Comparison of ENCODE assay signal across 22 mouse cellular contexts in the genomic region with DNA sequence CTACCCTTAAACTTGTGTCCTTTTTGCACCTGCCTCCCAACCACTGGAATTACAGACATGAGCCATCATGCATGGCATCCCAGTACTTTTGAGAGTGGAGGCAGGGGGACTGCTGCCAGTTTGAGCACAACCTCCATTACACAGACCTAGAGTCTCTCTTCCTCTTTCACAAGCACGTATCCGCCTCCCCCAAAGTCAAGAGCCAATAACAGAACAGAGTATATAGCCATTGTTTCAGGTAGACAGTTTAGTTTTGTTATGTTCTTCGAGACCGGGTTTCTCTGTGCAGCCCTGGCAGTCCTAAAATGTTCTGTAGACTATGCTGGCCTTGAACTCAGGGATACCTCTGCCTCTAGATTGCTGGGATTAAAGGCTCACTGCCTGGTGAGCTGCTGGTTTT. TPM values are rescaled to one million over a fixed set of nuclear protein-coding genes. Genes with fewer than 3 reads are reported as not detected.
DNase-seq lines count a peak whose midpoint lies in the region; ATAC-seq and TF ChIP-seq lines count a peak whose summit lies in the region.
"Had no signal": no experiment of that assay in that cellular context is flagged by ENCODE, and none has a peak within 500 bp of the region (broad histone marks: within the 10 kb centered on the region; RNA-seq: fewer than 3 reads in every experiment).

No protein-coding gene starts in this region.

- H3K4me1 ChIP-seq in heart, embryonic 12.5 days (replicated peaks) = peaks cover 23% of the 10 kb centered on the region
- peaks cover 4% of the 10 kb centered on the region for H3K4me1 ChIP-seq in ES-Bruce4 (ENCODE audit: control insufficient read depth, insufficient read depth, low read length)

- no peaks in the 10 kb centered on the region for H3K27me3 ChIP-seq in heart, embryonic 12.5 days (replicated peaks)
- H3K27me3 ChIP-seq in ES-Bruce4 (ENCODE audit: control insufficient read depth, insufficient read depth, low read length, poor library complexity, severe bottlenecking) = no peaks in the 10 kb centered on the region
- H3K27me3 ChIP-seq: hindbrain, embryonic 13.5 days had no signal

- TF ChIP-seq CTCF in ES-Bruce4 (IDR thresholded peaks at IDR 0.05; ENCODE audit: low read depth, low read length) = no peak

- no peak for ATAC-seq in heart, embryonic 12.5 days (ENCODE audit: insufficient number of reproducible peaks, low FRiP score)
- ATAC-seq: forebrain, embryonic 16.5 days; hindbrain, postnatal 0 days had no signal

- no peaks in the 10 kb centered on the region for H3K9me3 ChIP-seq in heart, embryonic 12.5 days (replicated peaks)
- no peaks in the 10 kb centered on the region for H3K9me3 ChIP-seq in ES-Bruce4 (replicated peaks; ENCODE audit: control insufficient read depth, insufficient read depth, low read length, poor library complexity, severe bottlenecking)
- H3K9me3 ChIP-seq: hindbrain, embryonic 13.5 days had no signal

- 87% methylated on average over 4 of the region's 4 CpGs for WGBS in heart, embryonic 12.5 days

- H3K27ac ChIP-seq in heart, embryonic 12.5 days (ENCODE audit: poor library complexity, severe bottlenecking) = no peak overlapping the region
- H3K27ac ChIP-seq in ES-Bruce4 (ENCODE audit: insufficient read depth, low read length) = peak overlapping the region; percentile 88
- H3K27ac ChIP-seq: heart, adult 2 months; hindbrain, embryonic 13.5 days; hindbrain, postnatal 0 days had no signal

- no peak overlapping the region for H3K4me2 ChIP-seq in heart, embryonic 12.5 days
- H3K4me2 ChIP-seq: hindbrain, embryonic 13.5 days had no signal

- peaks cover 21% of the 10 kb centered on the region for H3K36me3 ChIP-seq in heart, embryonic 12.5 days
- H3K36me3 ChIP-seq in ES-Bruce4 (ENCODE audit: control insufficient read depth, insufficient read depth, low read length, poor library complexity, severe bottlenecking) = no peaks in the 10 kb centered on the region
- H3K36me3 ChIP-seq: hindbrain, embryonic 13.5 days had no signal

- TF ChIP-seq EP300 in ES-Bruce4 (IDR thresholded peaks at IDR 0.05; ENCODE audit: insufficient read depth, low read depth, low read length) = no peak

- DNase-seq in heart, adult 11 months = peak; percentile 72
- DNase-seq in A20 (ENCODE audit: low read depth, low spot score) = peak; percentile 77
- peak; percentile 51 for DNase-seq in ZHBTc4 (ENCODE audit: low read depth, low spot score)
- DNase-seq in embryo, embryonic 11 days = no peak
- no peak for DNase-seq in frontal cortex, postnatal 10 days (ENCODE audit: low spot score in 2 of 2)
- DNase-seq in cerebellum, adult 9-10 months = no peak
- DNase-seq: adrenal gland, postnatal 14 days; cerebellum, adult 11-12 months; cerebellum, adult 9-11 months; cerebellum, postnatal 36 days; gastrocnemius, postnatal 14 days; heart, adult 2 months; heart, postnatal 10 days; heart, postnatal 4 days; kidney, adult 11 months; kidney, adult 9 months had no signal

- no peak overlapping the region for H3K9ac ChIP-seq in heart, embryonic 12.5 days
- no peak overlapping the region for H3K9ac ChIP-seq in ES-Bruce4 (ENCODE audit: low read depth, poor library complexity, severe bottlenecking)
- H3K9ac ChIP-seq: hindbrain, embryonic 13.5 days had no signal

- no peak overlapping the region for H3K4me3 ChIP-seq in heart, embryonic 12.5 days
- no peak overlapping the region for H3K4me3 ChIP-seq in ES-Bruce4 (ENCODE audit: low read depth, low read length)
- H3K4me3 ChIP-seq: heart, adult 2 months; hindbrain, embryonic 13.5 days had no signal

- TF ChIP-seq POLR2A in ES-Bruce4 (IDR thresholded peaks at IDR 0.05; ENCODE audit: insufficient read depth, low read length) = no peak

RNA-seq across cellular contexts. Expression of gene Mov10, which starts 6.1 kb away (rescaled TPM):
- 43.4 and 45.0 TPM in 2 replicates for polyA plus RNA-seq in heart, embryonic 12.5 days (2016; fragmentation: Nextera tagmentation; extraction: Ambion mirVana)
- 79.9 and 90.4 TPM in 2 replicates for polyA plus RNA-seq in ES-Bruce4 (2011; ENCODE audit: insufficient read depth, insufficient read length, low read depth, missing spikeins)

RNA-seq across cellular contexts. Expression of gene Rhoc, which starts 24.1 kb away (rescaled TPM):
- polyA plus RNA-seq in heart, embryonic 12.5 days (2016; fragmentation: Nextera tagmentation; extraction: Ambion mirVana) = 260 and 269 TPM in 2 replicates
- polyA plus RNA-seq in ES-Bruce4 (2011; ENCODE audit: insufficient read depth, insufficient read length, low read depth, missing spikeins) = 123 and 125 TPM in 2 replicates

RNA-seq across cellular contexts. Expression of gene Fam19a3, which starts 30.6 kb away (rescaled TPM):
- 1.3 and 1.6 TPM in 2 replicates for polyA plus RNA-seq in heart, embryonic 12.5 days (2016; fragmentation: Nextera tagmentation; extraction: Ambion mirVana)
- polyA plus RNA-seq in ES-Bruce4 (2011; ENCODE audit: insufficient read depth, insufficient read length, low read depth, missing spikeins) = 0.20 and 0.31 TPM in 2 replicates
- polyA plus RNA-seq: embryonic facial prominence, embryonic 11.5 days; hindbrain, postnatal 0 days had no signal

RNA-seq across cellular contexts. Expression of gene Ppm1j, which starts 31.4 kb away (rescaled TPM):
- polyA plus RNA-seq in heart, embryonic 12.5 days (2016; fragmentation: Nextera tagmentation; extraction: Ambion mirVana) = 39.2 and 39.3 TPM in 2 replicates
- polyA plus RNA-seq in ES-Bruce4 (2011; ENCODE audit: insufficient read depth, insufficient read length, low read depth, missing spikeins) = 21.4 and 23.8 TPM in 2 replicates

RNA-seq across cellular contexts. Expression of gene St7l, which starts 51.6 kb away (rescaled TPM):
- polyA plus RNA-seq in heart, embryonic 12.5 days (2016; fragmentation: Nextera tagmentation; extraction: Ambion mirVana) = 26.0 and 30.9 TPM in 2 replicates
- polyA plus RNA-seq in ES-Bruce4 (2011; ENCODE audit: insufficient read depth, insufficient read length, low read depth, missing spikeins) = 29.4 and 30.0 TPM in 2 replicates

Comparison
In these comparisons a context has a peak if more than half of its experiments do, and no peak if none do; other contexts are left out.
1. DNase-seq: peak in heart, adult 11 months (single experiment), A20 (single experiment) and ZHBTc4 (single experiment); none in embryo, embryonic 11 days (single experiment), frontal cortex, postnatal 10 days (0 of 2) and cerebellum, adult 9-10 months (single experiment).